Mouse (Mus musculus): ENCODE results near the gene Acer3.

DNA sequence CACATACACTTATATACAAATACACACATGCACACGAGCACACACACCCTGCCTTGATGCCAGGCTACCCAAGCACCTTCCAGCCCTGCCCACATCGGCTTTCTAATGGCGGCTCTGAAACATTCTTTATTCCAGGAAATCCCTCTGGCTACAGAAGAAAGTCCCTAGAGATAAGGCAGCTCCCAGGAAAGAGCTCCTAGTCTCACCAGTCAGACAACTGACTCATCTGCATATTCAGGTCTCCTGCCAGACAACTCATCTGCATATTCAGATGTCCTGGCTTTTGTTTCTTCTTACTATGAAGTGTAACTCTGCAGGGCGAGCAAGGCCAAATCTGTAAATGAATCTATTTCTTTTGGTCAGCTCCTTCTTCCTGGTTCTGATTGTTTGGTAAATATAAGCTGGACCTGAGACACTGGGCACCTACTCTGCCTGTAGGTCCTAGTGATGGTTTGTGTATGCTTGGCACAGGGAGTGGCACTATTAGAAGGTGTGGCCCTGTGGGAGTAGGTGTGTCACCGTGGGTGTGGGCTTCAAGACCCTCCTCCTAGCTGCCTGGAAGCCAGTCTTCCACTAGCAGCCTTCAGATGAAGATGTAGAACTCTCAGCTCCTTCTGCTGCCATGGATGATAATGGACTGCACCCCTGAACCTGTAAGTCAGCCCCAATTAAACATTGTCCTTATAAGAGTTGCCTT lies 163.2 kb downstream of the Acer3 start:
- no peak for TF ChIP-seq POLR2AphosphoS5 (IDR thresholded peaks at IDR 0.05; ENCODE audit: borderline replicate concordance, low read depth, low read length)
- no peak for TF ChIP-seq CTCF (IDR thresholded peaks at IDR 0.05 in 2 of 3, conservative IDR thresholded peaks at IDR 0.05 in 1 of 3; ENCODE audit: control insufficient read depth in 1 of 3, insufficient read depth in 1 of 3, low read depth in 2 of 3, low read length in 3 of 3, poor library complexity in 1 of 3, severe bottlenecking in 1 of 3)
- no peak for TF ChIP-seq BHLHE40 (IDR thresholded peaks at IDR 0.05; ENCODE audit: borderline replicate concordance, low read depth, low read length)
- TF ChIP-seq CHD1 (IDR thresholded peaks at IDR 0.05; ENCODE audit: low read depth, low read length), result no peak

Measured in MEL (cell line).